Mouse (Mus musculus) mesoderm, embryonic 11.5 days (tissue): Measurements from ENCODE around the gene Fggy.

Experiments used
- DNase-seq: peaks from one replicate; pipeline ENCODE4 v3.0.0-alpha.2; 2012; ENCODE audit warnings: low read depth, low spot score

Gene Fggy

DNA sequence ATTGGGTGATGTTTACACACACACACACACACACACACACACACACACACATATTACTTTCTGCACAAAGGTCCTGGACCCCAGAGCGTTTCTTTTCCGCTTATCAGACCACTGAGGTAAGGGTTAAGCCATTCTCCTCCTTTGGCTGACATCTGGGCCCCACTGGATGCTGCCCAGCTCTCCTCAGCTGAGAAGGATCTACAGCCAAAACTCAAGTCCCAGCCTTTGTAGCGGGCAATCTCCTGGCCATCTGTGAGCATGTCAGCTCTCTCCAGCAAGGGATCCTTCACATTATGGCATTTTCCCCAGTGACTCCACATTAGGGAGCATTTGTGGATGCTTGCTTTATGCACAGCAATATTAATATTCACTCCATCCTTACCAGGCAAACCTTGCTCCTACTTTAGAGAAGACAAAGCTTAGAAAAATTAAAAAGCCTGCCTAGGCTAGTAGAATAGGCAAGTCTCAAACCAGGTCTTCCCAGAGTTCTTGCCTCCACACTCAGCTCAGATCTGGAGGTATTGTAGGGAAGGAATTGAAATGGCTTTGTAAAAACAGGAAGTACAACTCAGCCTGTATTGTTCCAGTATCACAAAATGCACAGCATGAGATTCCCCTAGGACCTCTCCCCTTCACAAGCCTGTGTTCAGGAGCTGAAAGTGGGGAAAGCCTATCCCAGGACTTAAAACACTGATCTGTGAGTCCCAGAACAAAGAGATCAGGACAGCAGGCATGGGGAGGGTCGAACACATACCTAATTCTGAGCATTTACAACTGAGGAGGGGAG is 342.8 kb downstream of the Fggy start:
- DNase-seq = no peak

DNA sequence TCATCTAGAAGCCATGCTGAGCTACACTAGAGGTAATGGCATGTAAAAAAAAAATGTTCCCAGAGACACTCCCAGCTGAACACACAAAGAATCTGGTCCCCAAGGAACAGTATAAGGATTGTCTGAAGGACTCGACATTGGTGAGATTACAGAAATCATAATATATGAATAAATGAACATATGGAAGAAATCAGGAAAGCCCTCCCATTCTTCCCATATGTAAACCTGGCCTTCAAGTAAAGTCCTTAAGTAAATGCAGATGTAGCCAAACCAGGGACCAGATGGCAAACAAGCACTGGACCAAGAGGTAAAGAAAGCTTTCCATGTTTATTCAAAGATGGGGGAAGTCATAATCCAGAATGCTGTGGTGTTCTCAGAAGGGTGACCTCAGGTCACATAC is 343.5 kb downstream of the Fggy start:
- peak; percentile 73 for DNase-seq

DNA sequence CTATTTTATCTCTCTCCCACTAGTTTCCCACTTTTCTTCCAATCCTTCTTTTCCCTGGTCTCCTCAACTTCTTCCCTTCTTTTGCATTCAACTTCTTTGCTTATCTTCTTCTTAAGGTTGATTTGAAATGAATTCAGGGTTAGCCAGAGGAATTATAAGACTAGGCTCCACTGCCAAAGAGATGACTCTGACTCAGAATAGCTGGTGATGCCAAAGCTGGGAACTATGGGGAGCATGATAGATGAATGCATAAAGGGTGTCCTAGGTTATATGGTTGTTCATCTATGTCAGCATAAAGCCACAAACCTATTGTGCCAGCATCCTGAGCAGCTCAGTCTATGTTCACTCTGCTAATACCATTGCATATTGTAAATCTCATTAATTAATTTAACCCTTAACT is 348.8 kb downstream of the Fggy start:
- DNase-seq = no peak

DNA sequence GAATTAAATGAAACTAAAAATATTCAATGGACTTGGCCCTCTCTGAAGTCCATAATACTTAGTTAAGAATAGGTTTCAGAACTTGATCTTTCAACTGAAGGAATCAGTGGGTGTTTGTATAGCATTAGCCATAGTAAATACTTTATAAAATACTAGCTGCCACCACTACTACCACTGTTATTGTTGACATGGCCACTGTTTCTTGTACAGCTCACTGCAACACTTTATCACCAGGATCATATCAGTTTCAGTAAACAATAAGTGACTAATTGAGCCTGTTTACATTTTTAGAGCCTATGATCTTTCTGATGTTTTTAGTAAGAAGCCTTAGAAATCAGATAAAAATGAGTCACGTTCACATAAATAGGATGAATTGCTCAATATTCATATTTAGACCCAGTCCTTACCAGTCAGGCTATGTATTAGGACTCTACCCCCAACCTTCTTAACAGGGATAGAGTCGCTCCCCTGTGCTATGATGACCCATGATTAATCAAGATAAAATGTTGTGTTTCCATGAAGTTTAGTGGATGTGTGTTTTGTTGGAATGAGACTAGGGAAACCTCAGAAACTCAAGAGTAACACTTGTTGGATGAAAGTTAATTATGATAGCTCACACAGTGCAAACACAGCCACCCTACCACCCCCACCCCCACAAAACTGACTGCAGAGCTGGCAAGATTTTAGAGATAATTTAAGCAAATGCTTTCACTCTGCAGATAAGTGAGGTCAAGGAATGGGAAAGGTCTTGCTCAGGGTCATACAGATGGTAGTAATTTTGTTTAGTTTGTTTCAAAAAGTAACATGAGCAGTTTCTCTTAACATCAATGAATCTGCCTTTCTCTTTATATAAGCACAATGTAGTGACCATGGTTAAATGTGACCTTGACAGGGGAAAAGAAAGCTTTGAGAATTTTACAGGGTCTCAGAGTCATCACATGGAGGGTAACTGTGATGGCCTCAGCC is 352.7 kb downstream of the Fggy start:
- DNase-seq = no peak

DNA sequence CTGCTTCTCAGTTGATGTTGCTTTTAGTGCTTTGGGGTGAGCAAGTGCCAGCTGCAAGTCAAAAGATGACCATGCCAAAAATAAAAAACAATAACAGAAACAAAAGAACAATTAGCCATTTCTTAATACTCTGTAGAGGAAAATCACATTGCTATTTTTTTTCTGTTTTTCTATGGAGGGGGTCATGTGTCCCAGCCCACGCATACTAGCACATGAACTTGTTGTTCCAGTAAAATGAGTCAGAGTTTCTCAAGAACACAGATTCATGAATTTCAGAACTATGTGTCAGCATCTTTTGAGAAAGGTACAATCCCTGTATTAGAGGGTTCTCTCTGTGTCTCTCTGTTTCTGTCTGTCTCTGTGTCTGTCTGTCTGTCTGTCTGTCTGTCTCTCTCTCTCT is 355.7 kb downstream of the Fggy start:
- no peak for DNase-seq

DNA sequence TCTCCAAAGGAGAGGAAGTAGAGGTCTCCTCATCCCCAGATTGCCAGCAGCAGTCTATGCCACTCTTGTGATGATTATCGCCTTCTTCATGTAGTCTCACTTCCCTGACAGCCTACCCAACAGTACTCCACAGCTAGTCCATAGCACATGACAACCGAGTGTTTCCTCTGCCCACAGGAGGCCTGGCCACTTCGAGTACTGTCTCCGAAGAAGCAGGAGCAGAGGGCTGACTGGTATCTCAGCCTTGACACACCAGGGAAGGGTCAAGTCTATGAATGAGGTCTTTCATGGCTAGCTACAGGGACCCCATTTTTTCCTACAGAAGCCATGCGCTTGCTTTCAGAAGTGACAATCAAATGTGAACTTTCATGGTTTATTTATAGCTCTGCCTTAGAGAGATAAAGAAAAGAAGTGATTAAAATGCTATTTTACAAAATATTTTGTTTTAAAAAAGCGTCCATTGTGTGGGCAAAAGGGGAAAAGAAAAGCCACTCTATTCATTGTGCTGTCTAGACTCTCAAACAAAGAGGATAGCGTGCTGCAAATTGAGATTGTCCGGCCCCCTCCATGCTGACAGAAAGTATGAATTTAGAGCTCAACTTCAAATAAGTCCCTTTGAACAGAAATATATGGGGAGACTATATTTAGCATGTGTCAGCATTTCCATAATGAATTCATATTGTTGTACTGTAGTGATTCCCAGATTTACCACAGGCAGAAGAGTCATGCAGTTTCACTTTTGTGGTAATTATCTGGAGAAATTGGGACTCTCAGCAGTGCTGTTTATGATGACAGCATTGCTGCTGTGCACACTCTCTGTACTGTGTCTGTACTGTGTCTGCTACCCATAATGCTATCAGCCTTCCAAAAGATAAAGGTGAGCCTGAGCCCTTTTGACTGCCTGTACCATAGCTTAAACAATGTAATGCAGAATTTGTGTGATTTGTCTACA is 358.6 kb downstream of the Fggy start:
- DNase-seq = peak; percentile 51

DNA sequence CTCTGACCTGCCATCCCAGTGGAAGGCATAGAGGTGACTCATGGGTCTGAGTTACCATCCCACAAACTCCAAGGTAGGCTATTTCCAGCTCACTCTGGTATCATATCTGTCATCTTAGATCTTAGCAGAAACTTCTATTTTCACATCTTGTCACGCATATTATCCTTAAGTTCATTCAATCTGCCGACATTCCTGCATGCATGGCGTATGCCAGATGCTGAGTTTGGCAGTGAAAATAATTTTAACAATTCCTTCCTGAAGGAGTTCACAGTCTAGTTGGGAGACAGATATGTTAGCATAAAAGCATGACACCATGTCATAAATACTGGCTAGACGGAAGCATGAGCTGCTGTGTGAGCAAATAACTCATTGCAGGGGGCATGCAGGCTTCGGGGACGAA is 360.4 kb downstream of the Fggy start:
- DNase-seq = no peak

DNA sequence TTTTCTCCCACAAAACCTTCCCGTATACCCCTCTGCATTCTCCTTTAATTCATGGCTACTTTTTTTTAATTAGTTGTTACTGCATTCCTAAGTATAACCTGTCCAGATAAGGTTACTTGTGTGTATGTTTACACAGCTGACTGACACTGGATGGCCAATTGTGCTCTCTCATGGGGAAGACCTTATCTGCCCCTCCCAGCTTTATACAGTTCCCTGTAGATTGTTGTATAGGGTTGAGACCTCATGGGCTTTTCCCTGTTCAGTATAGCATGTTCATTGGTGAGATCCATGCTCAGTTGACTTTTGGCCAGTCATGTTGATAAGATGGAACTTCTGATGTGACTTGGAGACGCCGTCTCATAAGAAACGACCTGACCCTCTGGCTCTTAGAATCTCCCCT is 363.1 kb downstream of the Fggy start:
- no peak for DNase-seq

DNA sequence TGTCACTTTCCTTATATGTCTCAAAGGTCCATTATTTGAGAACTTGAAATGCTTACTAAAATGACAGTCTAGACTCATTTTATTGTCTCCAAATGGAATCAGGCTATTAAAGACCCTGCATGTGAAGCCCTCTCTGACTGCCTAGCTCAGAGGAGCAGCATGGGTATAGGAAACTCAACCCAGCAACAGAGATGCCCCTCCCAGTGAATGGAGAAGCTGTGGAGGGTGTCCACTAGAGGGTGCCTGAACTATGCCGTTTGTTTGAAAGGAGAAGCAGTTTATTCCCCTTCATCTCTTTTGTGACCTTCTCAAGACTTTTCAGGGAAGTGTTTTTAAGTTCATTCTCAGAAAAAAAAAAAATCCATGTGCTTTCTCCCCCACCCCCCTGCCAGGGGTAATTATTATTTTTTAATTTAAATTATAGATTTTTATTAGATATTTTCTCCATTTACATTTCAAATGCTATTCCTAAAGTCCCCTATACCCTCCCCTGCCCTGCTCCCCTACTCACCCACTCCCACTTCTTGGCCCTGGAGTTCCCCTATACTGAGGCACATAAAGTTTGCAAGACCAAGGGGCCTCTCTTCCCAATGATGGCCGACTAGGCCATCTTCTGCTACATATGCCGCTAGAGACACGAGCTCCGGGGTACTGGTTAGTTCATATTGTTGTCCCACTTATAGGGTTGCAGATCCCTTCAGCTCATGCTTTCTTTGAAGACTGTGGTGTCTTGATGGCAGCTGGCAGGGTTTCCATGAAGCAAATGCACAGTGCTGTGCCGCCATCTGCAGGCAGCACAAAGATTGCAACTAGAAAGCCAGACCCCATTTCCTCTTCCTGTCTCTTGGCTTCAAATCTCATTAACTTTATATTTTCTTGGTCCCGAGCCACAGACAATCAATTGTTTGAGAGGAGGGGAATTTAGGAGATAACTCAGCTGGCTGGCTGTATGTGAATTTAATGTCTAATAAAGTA is 367.2 kb downstream of the Fggy start:
- DNase-seq = peak; percentile 84

DNA sequence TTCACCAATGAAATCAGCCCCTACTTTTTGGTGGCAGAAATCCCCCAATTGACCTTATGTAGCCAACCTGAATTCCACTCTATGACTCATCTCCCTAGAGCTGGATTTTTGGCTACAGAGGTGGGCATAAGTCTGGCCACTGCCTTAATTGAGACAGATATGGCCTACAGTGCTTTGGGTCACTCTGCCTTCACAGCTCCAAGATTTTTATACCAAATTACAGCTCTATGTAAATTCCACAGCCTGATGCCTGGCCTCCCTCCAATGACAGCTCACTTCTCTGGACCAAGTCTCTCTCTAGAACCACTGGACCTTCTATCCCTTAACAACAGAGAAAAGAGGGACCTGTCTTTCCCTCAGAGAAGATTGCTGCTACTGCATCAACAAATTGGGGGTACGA is 371.5 kb downstream of the Fggy start:
- no peak for DNase-seq

DNA sequence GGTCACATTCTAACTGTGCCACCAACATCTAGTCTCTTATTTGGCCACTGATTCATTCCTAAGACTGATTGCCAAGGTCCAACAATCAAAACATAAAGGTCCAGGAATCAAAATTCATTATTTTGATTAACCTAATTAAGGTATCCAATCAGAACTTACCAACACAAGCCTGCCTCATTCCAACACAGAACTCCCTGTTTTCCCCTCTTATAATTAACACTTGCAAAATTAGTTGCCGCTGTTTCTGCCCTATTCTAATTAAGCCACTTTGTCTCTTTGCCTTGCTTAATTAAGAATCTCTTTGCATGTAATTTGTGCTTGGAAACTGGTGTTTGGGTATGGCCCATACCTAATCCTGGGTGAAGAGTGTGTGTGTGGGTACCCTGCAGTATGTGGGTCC is 372.6 kb downstream of the Fggy start:
- DNase-seq = no peak

DNA sequence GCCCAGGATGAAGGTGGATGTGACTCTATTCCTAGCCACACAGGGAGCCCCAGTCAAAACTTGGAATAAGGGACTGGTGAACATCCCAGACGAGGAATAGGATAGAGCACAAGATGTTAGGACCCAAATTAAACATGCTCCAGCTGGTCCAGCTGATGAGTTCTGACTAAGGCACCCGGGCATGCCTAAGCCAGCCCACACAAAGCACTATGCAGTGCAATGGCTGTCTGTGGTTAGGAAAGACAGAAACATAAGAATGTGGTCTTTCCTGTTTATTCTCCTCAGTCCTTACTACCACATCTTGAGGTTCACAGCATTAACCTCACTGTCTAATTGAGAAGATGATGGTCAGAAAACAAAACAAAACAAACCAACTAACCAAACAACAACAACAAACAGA is 374.0 kb downstream of the Fggy start:
- DNase-seq = no peak

DNA sequence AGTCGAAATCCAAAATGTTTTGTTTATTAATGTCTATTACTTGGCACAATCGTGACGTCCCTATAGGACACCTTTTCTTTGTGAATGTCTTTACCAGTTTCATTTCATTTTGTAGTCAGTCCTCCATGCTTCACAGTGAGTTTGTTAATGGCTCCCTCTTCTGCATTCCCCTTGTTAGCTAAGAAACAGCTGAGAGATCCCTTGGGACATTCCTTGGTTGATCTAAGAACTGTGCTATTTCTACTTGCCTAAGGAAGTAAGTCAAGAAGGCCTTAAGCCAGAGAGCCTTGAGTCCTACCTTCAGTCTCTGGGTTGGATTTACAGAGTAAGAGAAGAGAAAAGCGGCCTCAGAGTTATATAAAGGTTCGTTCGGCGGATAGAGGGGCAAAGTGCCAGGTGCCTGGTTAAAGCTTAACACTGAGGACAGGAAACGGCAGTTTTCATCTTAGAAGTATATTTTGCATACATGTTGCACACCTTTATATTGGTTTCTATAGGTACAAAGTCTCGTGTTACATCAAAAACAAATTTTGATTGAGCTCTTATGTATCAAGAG is 376.6 kb downstream of the Fggy start:
- no peak for DNase-seq

DNA sequence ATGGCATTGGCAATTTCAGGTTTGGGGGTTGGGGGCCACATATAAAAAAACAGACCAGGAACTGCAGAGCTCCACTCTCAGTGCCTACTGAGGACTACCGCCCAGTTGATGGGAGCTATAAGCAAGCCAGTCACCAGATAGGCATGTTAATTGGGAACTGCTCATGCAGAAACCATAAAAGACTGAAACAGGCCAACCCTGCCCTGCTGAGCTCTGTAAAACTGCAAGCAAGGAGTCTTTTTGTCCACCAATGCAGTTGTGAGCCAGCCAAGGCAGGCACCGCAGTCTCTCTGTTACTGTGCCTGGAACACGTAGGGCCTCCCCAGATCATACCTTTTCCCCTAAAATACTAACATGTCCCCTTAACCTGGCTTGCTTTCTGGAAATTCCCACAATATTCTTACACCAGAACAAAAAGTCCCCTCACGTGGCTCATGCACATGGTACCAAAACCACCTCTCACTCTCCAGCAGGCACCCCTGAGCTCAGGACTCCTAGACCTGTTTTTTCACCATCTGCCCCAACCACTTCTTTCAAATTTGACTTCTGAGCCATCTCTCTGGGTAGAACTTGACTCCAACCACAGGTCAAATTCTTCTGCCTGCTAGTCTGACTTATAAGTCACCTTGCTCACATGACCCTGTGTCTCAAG is 377.2 kb downstream of the Fggy start:
- DNase-seq = no peak

DNA sequence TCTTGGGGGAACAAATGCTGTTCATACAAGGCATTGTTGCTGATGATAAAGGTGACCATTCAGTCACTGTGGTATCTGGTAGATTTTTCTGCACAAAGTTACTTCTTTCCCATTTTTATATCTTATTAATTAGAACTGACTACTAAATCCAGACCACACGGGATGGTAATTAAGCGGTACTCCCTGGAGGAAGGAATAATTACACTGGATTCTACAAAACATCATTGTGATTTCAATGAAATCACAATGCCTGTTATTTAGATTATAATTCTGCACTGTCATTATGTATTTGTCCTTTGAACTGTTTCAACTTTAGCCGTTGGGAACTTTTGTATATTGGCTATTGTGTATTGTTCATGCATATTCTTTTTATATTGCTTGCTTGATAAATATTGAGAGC is 381.4 kb downstream of the Fggy start:
- DNase-seq = no peak

DNA sequence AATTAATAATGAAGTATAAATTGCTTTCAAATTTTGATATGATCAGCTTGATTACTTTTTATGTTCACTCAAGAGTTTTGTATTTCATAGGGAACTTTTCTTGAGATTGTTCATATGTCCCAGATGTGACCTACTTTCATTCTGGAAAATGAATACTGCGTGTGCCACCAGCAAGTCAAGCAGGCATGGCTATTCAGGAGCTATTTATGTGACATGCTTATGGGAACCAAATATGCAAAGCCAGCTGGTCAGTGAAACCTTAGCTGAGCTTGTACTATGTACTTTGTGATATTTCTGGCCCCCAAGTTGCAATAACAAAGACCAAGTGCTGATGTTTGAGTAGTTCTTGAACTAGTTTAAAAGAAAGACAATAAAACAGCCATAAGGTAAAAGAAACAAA is 390.6 kb downstream of the Fggy start:
- no peak for DNase-seq

DNA sequence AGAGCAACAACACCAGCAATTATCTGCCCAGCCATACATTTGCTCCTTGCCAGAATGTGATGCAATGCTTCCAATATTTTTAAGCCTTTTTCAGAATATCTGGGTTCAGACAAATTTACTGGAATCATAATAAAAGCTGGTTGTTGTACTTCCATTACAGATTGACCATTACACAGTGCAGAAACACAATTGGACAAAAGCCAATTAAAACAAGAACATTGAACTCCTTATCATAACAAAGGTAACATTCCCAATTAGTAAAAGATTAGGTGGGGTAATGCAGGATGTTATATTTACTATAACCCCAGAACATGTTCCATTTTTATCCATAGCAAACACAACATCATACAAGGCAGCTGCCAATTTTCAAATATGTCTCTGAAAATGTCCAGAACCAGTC is 396.0 kb downstream of the Fggy start:
- no peak for DNase-seq

DNA sequence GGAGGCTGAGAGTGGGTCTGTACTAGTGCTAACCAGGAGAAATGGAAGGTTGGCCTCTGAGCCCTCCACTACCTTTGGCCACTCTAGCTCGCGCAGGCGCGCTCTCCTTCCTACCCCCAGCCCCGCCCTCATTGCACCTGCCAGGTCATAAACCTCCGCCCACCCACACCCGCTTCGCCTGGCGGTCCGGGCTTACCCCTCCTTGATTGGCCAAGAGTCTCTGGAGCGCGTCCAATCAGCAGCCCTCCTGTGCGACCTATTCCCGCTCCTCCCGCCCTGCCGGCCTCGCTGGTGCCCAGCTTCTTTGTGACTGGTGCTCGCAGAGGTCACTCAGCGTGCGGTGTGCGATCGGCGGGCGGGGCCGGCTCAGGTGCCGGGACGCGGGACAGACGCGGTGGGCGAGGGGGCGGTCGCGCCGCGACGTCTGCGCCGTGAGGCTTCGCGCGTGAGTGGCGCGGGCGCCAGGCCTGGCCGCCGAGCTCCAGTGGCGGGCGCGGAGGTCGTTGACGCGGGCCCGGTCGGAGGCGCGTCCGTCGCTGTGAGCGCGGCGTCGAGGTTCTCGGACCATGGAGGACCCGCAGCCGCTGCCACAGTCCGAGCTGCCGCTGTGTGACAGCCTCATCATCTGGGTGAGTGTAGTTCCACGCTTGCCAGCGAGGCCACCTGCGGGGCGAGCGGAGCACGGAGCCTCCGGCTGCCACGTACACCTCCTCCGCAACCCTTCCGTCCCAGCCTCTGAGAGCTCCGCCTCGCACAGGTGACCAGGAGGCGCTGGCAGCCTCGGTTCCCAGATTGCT is 409.8 kb downstream of the Fggy start, which contains the start of gene Hook1:
Hook1 (plus strand) TSS at position 313 of the 797 bp plus-strand sequence.
- peak; percentile 94 for DNase-seq
